Comparison of ENCODE assay signal across 25 mouse cellular contexts in the genomic region with DNA sequence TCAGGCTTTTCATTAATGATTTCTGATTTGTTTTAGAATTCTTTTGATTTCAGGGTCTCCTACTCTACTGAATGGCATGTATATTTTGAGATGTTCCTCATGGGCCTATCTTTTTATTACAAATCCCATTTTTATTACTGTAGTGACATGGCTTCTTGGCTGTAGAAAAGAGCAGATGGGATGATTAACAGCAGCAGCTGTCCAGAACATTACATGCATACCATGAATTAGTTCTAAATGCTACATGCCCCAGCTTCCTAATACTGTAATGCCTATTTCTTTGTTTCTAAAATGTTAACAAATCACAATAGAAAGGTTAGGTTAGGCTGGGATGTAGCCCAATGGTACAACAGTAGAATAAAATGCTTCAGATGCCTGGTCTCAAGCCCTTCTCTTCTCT. TPM values are rescaled to one million over a fixed set of nuclear protein-coding genes. Genes with fewer than 3 reads are reported as not detected.
DNase-seq lines count a peak whose midpoint lies in the region; ATAC-seq and TF ChIP-seq lines count a peak whose summit lies in the region.
"Had no signal": no experiment of that assay in that cellular context is flagged by ENCODE, and none has a peak within 500 bp of the region (broad histone marks: within the 10 kb centered on the region; RNA-seq: fewer than 3 reads in every experiment).

No protein-coding gene starts in this region.

- peaks cover 36% of the 10 kb centered on the region for H3K79me3 ChIP-seq in C2C12 (ENCODE audit: low read depth)

- peak; percentile 52 for DNase-seq in forebrain, embryonic 14.5 days (ENCODE audit: low spot score)
- no peak for DNase-seq in forebrain, embryonic 10.5 days (ENCODE audit: extremely low spot score, low spot score)
- no peak for DNase-seq in layer of hippocampus, adult 2 months (ENCODE audit: low spot score in 2 of 2)
- DNase-seq in layer of hippocampus, postnatal 10 days (ENCODE audit: low spot score in 2 of 2), result no peak
- peak; percentile 56 for DNase-seq in brain, embryonic 14.5 days (ENCODE audit: low read depth)
- DNase-seq in spleen, adult 18-20 months, result no peak
- DNase-seq: adrenal gland, postnatal 25 days; cerebellum, adult 2 months; cerebellum, postnatal 36 days; gastrocnemius, adult 2 months; gastrocnemius, postnatal 36 days; heart, adult 18-20 months; kidney, adult 11 months; kidney, postnatal 14 days; lung, postnatal 36 days had no signal

- H3K9me3 ChIP-seq in forebrain, embryonic 14.5 days (replicated peaks; ENCODE audit: control insufficient read depth, low read length), result no peaks in the 10 kb centered on the region
- H3K9me3 ChIP-seq in forebrain, embryonic 10.5 days, result no peaks in the 10 kb centered on the region
- H3K9me3 ChIP-seq: embryonic facial prominence, embryonic 12.5 days; forebrain, embryonic 12.5 days; limb, embryonic 13.5 days had no signal

- H3K4me1 ChIP-seq in forebrain, embryonic 14.5 days (ENCODE audit: control insufficient read depth, insufficient read depth, low read length), result peaks cover 13% of the 10 kb centered on the region
- peaks cover 45% of the 10 kb centered on the region for H3K4me1 ChIP-seq in forebrain, embryonic 10.5 days

- TF ChIP-seq POLR2A in brain, embryonic 14.5 days (IDR thresholded peaks at IDR 0.05; ENCODE audit: borderline replicate concordance, extremely low read depth, insufficient read depth, insufficient read length, poor library complexity, severe bottlenecking), result no peak

- no peak overlapping the region for H3K9ac ChIP-seq in forebrain, embryonic 14.5 days (ENCODE audit: low read length)
- H3K9ac ChIP-seq: embryonic facial prominence, embryonic 12.5 days; forebrain, embryonic 12.5 days; limb, embryonic 13.5 days had no signal

- no peak for TF ChIP-seq CTCF in layer of hippocampus, adult 2 months (conservative IDR thresholded peaks at IDR 0.05)
- no peak for TF ChIP-seq CTCF in C2C12 (IDR thresholded peaks at IDR 0.05; ENCODE audit: control insufficient read depth, insufficient read depth, insufficient read length)
- TF ChIP-seq CTCF in brain, embryonic 14.5 days (IDR thresholded peaks at IDR 0.05; ENCODE audit: borderline replicate concordance, extremely low read depth, insufficient read depth, insufficient read length), result no peak

- no peak overlapping the region for H3K4me3 ChIP-seq in forebrain, embryonic 14.5 days (ENCODE audit: low read depth, low read length)
- no peak overlapping the region for H3K4me3 ChIP-seq in forebrain, embryonic 10.5 days
- H3K4me3 ChIP-seq in layer of hippocampus, adult 2 months, result no peak overlapping the region
- H3K4me3 ChIP-seq in C2C12 (ENCODE audit: insufficient read depth, poor library complexity, severe bottlenecking), result no peak overlapping the region
- H3K4me3 ChIP-seq: embryonic facial prominence, embryonic 12.5 days; forebrain, embryonic 12.5 days; gastrocnemius, adult 2 months; left cerebral cortex, adult 2 months; limb, embryonic 13.5 days had no signal

- peaks cover 78% of the 10 kb centered on the region for H3K79me2 ChIP-seq in C2C12 (ENCODE audit: control insufficient read depth, insufficient read depth)

- H3ac ChIP-seq in C2C12 (ENCODE audit: control insufficient read depth, insufficient read length, low read depth), result no peak overlapping the region

- H3K4me2 ChIP-seq in forebrain, embryonic 14.5 days (ENCODE audit: low read length), result no peak overlapping the region
- H3K4me2 ChIP-seq: embryonic facial prominence, embryonic 12.5 days; forebrain, embryonic 12.5 days; heart, embryonic 11.5 days; limb, embryonic 13.5 days; midbrain, embryonic 11.5 days had no signal

- ATAC-seq in forebrain, embryonic 14.5 days, result no peak
- ATAC-seq: CD4-positive, CD25-positive, alpha-beta regulatory T cell, adult 4 months; inflammation-experienced regulatory T-cells, adult 6 months; midbrain, embryonic 16.5 days had no signal

- no peak overlapping the region; the same call in 1 of the 2 replicates for H3K27ac ChIP-seq in forebrain, embryonic 14.5 days (ENCODE audit: low read depth, low read length)
- no peak overlapping the region for H3K27ac ChIP-seq in forebrain, embryonic 10.5 days
- peak overlapping the region; percentile 55; the same call in 1 of the 2 replicates for H3K27ac ChIP-seq in layer of hippocampus, adult 2 months
- H3K27ac ChIP-seq: embryonic facial prominence, embryonic 12.5 days; forebrain, embryonic 12.5 days; gastrocnemius, adult 2 months; left cerebral cortex, adult 2 months; limb, embryonic 13.5 days had no signal

- H3K27me3 ChIP-seq in forebrain, embryonic 14.5 days (replicated peaks; ENCODE audit: control insufficient read depth, insufficient read depth, low read length), result no peaks in the 10 kb centered on the region
- H3K27me3 ChIP-seq in forebrain, embryonic 10.5 days (ENCODE audit: poor library complexity, severe bottlenecking), result no peaks in the 10 kb centered on the region
- H3K27me3 ChIP-seq in C2C12 (ENCODE audit: control insufficient read depth, insufficient read depth, insufficient read length), result no peaks in the 10 kb centered on the region
- H3K27me3 ChIP-seq: embryonic facial prominence, embryonic 12.5 days; forebrain, embryonic 12.5 days; limb, embryonic 13.5 days had no signal

- no peaks in the 10 kb centered on the region for H3K36me3 ChIP-seq in forebrain, embryonic 14.5 days (ENCODE audit: control insufficient read depth, insufficient read depth, low read length)
- H3K36me3 ChIP-seq in forebrain, embryonic 10.5 days (replicated peaks), result peaks cover 28% of the 10 kb centered on the region
- H3K36me3 ChIP-seq in C2C12 (ENCODE audit: control insufficient read depth, insufficient read depth), result peaks cover 4% of the 10 kb centered on the region
- H3K36me3 ChIP-seq: embryonic facial prominence, embryonic 12.5 days; forebrain, embryonic 12.5 days had no signal

TF ChIP-seq in C2C12, 6 proteins besides CTCF, POLR2A, EP300 and RAD21:
- TF ChIP-seq MYOD1 (IDR thresholded peaks at IDR 0.05; ENCODE audit: control insufficient read depth, insufficient read length, low read depth) (peak; percentile 46), USF1 (IDR thresholded peaks at IDR 0.05; ENCODE audit: low read depth) (no peak)

RNA-seq across cellular contexts. Expression of a gene that starts 5.0 kb away (rescaled TPM):
- 111 and 120 TPM in 2 replicates for polyA plus RNA-seq in forebrain, embryonic 14.5 days (2014; fragmentation: Nextera tagmentation; extraction: Ambion mirVana)
- 136 and 140 TPM in 2 replicates for polyA plus RNA-seq in forebrain, embryonic 10.5 days (2016; fragmentation: Nextera tagmentation; extraction: Ambion mirVana)
- 10 to 100 TPM; 85.5 to 86.1 TPM for total RNA-seq in layer of hippocampus, adult 2 months (2021)
- total RNA-seq in layer of hippocampus, postnatal 10 days (2021), result 10 to 100 TPM; 55.2 to 56.4 TPM
- polyA plus RNA-seq in C2C12 (2012; fragmentation: generic; extraction: Trizol), result 69.9 TPM
- polyA plus RNA-seq in brain, embryonic 14.5 days (2012; rRNA removed), result 75.6 and 101 TPM in 2 replicates

RNA-seq across cellular contexts. Expression of a gene that starts 5.0 kb away (rescaled TPM):
- 79.8 and 81.2 TPM in 2 replicates for polyA plus RNA-seq in forebrain, embryonic 14.5 days (2014; fragmentation: Nextera tagmentation; extraction: Ambion mirVana)
- polyA plus RNA-seq in forebrain, embryonic 10.5 days (2016; fragmentation: Nextera tagmentation; extraction: Ambion mirVana), result 166 and 168 TPM in 2 replicates
- total RNA-seq in layer of hippocampus, adult 2 months (2021), result 10 to 100 TPM; 25.9 to 26.3 TPM
- 10 to 100 TPM; 27.2 to 28.9 TPM for total RNA-seq in layer of hippocampus, postnatal 10 days (2021)
- 39.7 TPM for polyA plus RNA-seq in C2C12 (2012; fragmentation: generic; extraction: Trizol)
- polyA plus RNA-seq in brain, embryonic 14.5 days (2012; rRNA removed), result 35.8 and 36.3 TPM in 2 replicates

RNA-seq across cellular contexts. Expression of a gene that starts 36.6 kb away (rescaled TPM):
- polyA plus RNA-seq in forebrain, embryonic 14.5 days (2014; fragmentation: Nextera tagmentation; extraction: Ambion mirVana), result 2.2 and 2.3 TPM in 2 replicates
- 7.6 and 8.9 TPM in 2 replicates for polyA plus RNA-seq in forebrain, embryonic 10.5 days (2016; fragmentation: Nextera tagmentation; extraction: Ambion mirVana)
- under 1 TPM; 0.47 to 0.61 TPM for total RNA-seq in layer of hippocampus, adult 2 months (2021)
- total RNA-seq in layer of hippocampus, postnatal 10 days (2021), result under 1 TPM; 0.87 to 0.94 TPM
- 22.8 TPM for polyA plus RNA-seq in C2C12 (2012; fragmentation: generic; extraction: Trizol)
- 1.0 and 1.1 TPM in 2 replicates for polyA plus RNA-seq in brain, embryonic 14.5 days (2012; rRNA removed)

RNA-seq across cellular contexts. Expression of a gene that starts 51.9 kb away (rescaled TPM):
- polyA plus RNA-seq in forebrain, embryonic 14.5 days (2014; fragmentation: Nextera tagmentation; extraction: Ambion mirVana), result 3.6 and 4.8 TPM in 2 replicates
- polyA plus RNA-seq in forebrain, embryonic 10.5 days (2016; fragmentation: Nextera tagmentation; extraction: Ambion mirVana), result 2.1 and 2.6 TPM in 2 replicates
- total RNA-seq in layer of hippocampus, adult 2 months (2021), result 1 to 10 TPM; 4.6 to 6.9 TPM
- total RNA-seq in layer of hippocampus, postnatal 10 days (2021), result 1 to 10 TPM; 7.7 to 7.9 TPM
- 0.74 TPM for polyA plus RNA-seq in C2C12 (2012; fragmentation: generic; extraction: Trizol)
- 6.2 and 6.8 TPM in 2 replicates for polyA plus RNA-seq in brain, embryonic 14.5 days (2012; rRNA removed)

Comparison
In these comparisons a context has a peak if more than half of its experiments do, and no peak if none do; other contexts are left out.
1. DNase-seq: peak in forebrain, embryonic 14.5 days (single experiment) and brain, embryonic 14.5 days (single experiment); none in forebrain, embryonic 10.5 days (single experiment), layer of hippocampus, adult 2 months (0 of 2), layer of hippocampus, postnatal 10 days (0 of 2) and spleen, adult 18-20 months (0 of 2).